In genomic region chr4:87024556-87024955, GRCm38 (mm10) we compare ENCODE assay signal across 16 mouse cellular contexts.
"Had no signal": no experiment of that assay in that cellular context is flagged by ENCODE, and none has a peak within 500 bp of the region (broad histone marks: within the 10 kb centered on the region; RNA-seq: fewer than 3 reads in every experiment).

No protein-coding gene starts in this region.

- ATAC-seq: intestine, postnatal 0 days; midbrain, embryonic 16.5 days had no signal

- H3K36me3 ChIP-seq: limb, embryonic 13.5 days; liver, embryonic 15.5 days; neural tube, embryonic 13.5 days had no signal

- H3K4me1 ChIP-seq: limb, embryonic 13.5 days; liver, embryonic 15.5 days; megakaryocyte, embryonic 14.5 days; neural tube, embryonic 13.5 days had no signal

- H3K4me3 ChIP-seq: limb, embryonic 13.5 days; liver, embryonic 15.5 days; megakaryocyte, embryonic 14.5 days; neural tube, embryonic 13.5 days had no signal

- DNase-seq: kidney, adult 8-10 months; kidney, postnatal 25 days; layer of hippocampus, adult 9-11 months; lung, adult 2 months; lung, postnatal 10 days; retina, postnatal 1 day; thymus, postnatal 36 days had no signal

- H3K9me3 ChIP-seq: limb, embryonic 13.5 days; liver, embryonic 15.5 days; neural tube, embryonic 13.5 days had no signal

- H3K27ac ChIP-seq: limb, embryonic 13.5 days; liver, embryonic 15.5 days; macrophage; neural tube, embryonic 13.5 days had no signal

- H3K9ac ChIP-seq: limb, embryonic 13.5 days; liver, embryonic 15.5 days; neural tube, embryonic 13.5 days had no signal

- H3K27me3 ChIP-seq: limb, embryonic 13.5 days; liver, embryonic 15.5 days; neural tube, embryonic 13.5 days had no signal

- H3K4me2 ChIP-seq: limb, embryonic 13.5 days; liver, embryonic 11.5 days; liver, embryonic 15.5 days; midbrain, embryonic 11.5 days; neural tube, embryonic 13.5 days had no signal
